Mouse (Mus musculus) heart, adult 18-20 months (tissue): ENCODE measurements around the gene Syngr1. TPM values are rescaled to one million over a fixed set of nuclear protein-coding genes. Genes with fewer than 3 reads are reported as not detected.
"Not testable (repeated sequence)": the region's sequence is repeated elsewhere in the genome, so short reads cannot be mapped to it uniquely, and the experiment has no call there.

Experiments used
- DNase-seq, 2 experiments: peaks; one replicate each; pipeline ENCODE4 v3.0.0; 2021 to 2022; ENCODE audit warnings: mixed read lengths in 1 of 2
- total RNA-seq, 2 experiments: library from RNA; stranded (reverse); gene quantifications; 2 replicates each; pipeline ENCODE4 v1.2.3; 2021

The Syngr1 gene
- total RNA-seq, 2 experiments from 2014 or later = 80.2 to 107 TPM

- DNase-seq = no peak
Measured at GRCm38 (mm10) chr15:80115866-80116794, 25.0 kb downstream of the Syngr1 start.

GRCm38 (mm10) chr15:80117154-80117553, 26.0 kb downstream of the Syngr1 start:
- DNase-seq = no peak

- no peak for DNase-seq
Measured at GRCm38 (mm10) chr15:80119076-80119475, 27.9 kb downstream of the Syngr1 start.

DNA sequence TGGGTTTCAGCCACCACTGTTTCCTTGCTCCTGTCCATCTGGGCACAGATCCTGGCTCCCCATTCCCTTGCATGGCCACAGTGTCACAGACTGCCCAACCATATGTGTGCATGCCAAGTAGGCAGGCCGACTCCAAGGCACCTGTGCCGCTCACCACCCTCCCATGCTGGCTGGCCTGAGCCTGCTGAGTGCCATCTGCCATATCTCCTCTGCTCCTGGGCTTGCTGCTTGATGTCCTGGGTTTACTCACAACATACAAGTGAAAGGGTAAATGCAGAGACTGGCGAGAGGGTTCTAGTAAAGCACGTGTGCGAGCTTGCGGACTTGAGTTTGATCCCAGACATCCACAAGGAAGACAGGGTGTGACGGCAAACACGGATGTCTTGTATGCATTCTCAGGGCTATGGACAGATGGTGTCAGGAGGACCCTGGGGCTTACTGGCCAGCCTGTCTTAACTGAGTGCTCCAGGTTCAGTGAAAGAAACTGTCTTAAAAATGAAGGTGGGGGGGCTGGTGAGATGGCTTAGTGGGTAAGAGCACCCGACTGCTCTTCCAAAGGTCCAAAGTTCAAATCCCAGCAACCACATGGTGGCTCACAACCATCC, 30.7 kb downstream of the Syngr1 start:
- no peak for DNase-seq

DNA sequence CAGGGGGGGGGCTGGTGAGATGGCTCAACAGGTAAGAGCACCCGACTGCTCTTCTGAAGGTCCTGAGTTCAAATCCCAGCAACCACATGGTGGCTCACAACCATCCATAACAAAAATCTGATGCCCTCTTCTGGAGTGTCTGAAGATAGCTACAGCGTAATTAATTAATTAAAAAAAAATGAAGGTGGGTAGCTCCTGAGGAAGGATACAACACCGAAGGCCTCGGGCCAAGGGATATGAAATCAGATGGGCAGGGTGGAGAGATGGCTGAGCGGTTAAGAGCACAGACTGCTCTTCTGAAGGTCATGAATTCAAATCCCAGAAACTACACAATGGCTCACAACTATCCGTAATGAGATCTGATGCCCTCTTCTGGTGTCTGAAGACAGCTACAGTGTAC, 31.3 kb downstream of the Syngr1 start:
- not testable (repeated sequence) for DNase-seq

- no peak for DNase-seq
Measured at GRCm38 (mm10) chr15:80124651-80125050, 33.5 kb downstream of the Syngr1 start.

- no peak for DNase-seq
Measured at GRCm38 (mm10) chr15:80127191-80127590, 36.1 kb downstream of the Syngr1 start.

GRCm38 (mm10) chr15:80129982-80130381, 38.8 kb downstream of the Syngr1 start:
- DNase-seq = no peak

DNA sequence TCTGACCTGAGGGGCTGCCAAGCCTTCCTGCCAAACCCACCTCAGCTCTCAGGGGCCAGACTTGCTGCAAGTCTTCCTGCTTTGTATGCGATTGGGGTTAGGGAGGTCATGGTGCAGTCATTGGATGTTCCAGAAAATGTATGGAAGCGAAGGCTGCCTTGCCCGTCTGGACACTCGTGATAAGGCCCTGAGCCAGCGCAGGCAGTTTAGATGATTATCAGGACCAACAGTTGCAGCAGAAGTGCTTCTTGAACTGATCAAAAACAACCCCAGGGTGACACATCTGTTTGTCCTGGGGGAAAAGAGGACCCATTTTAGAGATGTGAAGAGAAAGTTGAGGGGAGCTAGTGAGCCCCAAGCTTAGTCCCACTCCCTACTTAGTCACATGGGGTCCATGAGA, 39.6 kb downstream of the Syngr1 start:
- no peak for DNase-seq

GRCm38 (mm10) chr15:80131421-80131820, 40.3 kb downstream of the Syngr1 start:
- no peak for DNase-seq

DNA sequence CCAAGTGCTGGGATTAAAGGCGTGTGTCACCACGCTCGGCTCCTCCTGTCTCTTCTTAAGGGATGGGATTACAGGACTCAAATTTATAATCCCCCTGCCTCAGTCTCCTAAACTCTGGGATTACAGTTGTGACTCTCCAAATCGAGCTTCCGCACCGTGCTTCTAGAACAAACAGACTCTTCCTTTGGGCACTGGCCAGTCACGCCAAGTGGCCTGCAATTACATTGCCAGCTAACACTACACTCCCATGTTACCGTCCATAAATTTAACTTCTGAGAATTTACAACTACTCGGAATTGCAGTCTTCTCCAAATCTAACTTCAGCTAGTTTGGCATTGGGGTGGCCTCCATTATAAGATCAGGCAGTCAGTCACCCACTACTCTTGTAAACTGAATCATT, 41.3 kb downstream of the Syngr1 start:
- DNase-seq = no peak

DNA sequence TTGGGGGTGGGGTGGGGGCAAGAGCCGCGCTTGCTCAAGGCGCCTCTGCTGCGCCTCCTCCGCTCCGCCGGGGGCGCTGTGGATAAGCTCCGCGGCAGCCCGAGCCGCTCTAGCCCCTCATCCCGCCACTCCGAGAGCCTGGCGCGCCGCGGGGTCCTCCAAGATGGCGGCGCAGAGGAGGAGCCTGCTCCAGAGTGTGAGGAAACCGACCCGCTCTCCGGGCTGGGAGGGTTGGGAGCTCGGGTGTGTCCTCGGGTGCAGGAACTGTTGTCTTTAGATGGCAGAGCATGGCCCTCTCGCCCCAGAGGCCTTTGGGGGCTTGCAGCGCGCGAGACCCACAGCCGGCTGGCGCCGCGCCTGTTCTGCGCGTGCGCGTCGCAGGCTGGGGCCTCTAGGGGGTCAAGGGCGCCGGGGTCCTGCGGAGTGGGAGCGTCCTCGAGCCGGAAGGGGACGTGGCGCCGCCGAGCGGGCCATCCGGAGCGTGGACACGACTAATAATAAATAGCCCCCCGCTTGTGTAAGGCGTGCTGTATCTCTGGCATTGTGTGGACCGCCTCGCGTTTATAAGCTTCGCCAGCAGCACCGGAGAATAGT, 42.0 kb downstream of the Syngr1 start, which contains the start of gene Tab1:
Gene Tab1 (plus strand): TSS at position 135 of the 594 bp plus-strand sequence.
- peak; percentile 93 to 94 for DNase-seq

- DNase-seq = peak in 1 of 2 experiments; percentile 40
Measured at GRCm38 (mm10) chr15:80133682-80134449, 42.7 kb downstream of the Syngr1 start.

- DNase-seq = peak; percentile 50
Measured at GRCm38 (mm10) chr15:80134450-80134847, 43.3 kb downstream of the Syngr1 start.

DNA sequence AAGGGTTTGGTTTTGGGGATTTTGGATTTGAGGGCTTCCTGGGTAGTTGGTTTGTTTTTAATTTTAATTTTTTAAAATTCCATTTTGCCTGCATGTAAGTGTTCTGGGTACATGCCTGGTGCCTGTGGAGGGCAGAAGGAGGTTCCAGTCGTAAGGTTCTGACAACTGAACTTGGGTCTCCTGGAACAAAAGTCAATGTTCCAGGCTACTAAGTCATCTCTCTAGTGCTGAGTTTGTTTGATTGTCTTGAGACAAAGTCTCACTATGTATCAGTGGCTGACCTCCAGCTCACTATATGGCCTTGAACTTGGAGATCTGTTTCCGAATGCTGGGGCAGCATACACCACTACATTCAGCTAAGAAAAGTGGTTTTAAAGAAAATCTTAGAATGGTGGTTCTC, 44.4 kb downstream of the Syngr1 start:
- DNase-seq = no peak

DNA sequence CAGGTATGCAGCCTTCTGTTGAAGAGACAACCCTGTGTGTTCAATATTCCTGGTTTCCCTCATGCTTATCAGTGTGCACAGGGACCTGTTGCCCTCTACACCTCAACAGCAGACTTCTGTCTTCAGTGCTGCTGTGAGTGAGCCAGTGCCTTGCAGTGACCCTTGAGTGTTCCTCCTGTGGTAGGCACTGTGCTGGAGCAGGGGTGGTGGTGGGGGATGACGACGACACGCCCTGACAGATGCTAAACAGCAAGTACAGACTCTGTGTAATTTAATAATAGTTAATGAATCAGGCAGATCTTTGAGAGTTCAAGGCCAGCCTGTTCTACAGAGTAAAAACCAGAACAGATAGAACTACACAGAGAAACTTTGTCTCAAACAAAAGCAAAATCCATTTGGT, 45.5 kb downstream of the Syngr1 start:
- DNase-seq = no peak

DNA sequence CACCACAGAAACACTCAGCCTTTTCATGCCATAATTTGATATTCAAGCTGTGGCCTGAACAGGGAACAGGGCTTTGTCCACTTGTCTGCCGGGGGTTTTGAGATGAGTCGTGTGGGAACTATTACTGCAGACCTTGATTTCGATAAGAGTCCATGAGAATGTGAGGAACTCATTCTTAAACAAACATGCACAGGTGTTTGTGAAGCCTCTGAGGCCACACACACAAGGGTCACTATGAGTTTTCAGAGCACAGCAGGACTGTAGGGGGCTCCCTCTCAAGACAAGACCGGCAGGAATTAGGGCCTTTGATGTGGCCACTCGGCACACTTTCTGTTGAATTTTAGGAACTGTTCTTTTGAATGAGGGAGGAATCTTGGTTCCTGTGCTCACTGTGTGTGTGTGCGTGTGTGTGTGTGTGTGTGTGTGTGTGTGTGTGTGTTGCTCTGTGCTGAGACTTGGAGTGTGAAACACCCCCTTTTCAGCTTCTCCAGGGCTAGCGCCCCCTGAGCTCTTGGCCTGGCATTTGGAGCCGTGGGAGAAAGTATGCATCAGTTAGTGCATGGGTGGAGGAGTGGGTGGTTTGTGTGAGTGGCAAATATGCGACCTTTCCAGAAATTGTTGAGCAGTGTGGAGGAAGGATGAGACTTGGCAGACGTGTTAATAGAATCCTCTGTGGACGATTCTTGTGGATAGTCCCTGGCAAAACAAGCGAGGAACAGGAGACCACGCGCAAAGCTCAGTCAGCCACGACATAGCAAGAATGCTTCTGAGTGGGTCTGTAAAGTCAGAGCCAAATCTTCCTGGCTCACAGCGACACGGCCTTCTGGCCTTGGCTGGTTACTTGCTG, 47.0 kb downstream of the Syngr1 start:
- no peak for DNase-seq

GRCm38 (mm10) chr15:80140302-80140701, 49.2 kb downstream of the Syngr1 start:
- DNase-seq = no peak

- no peak for DNase-seq
Measured at GRCm38 (mm10) chr15:80140878-80141277, 49.7 kb downstream of the Syngr1 start.

- no peak for DNase-seq
Measured at GRCm38 (mm10) chr15:80142130-80142529, 51.0 kb downstream of the Syngr1 start.

DNA sequence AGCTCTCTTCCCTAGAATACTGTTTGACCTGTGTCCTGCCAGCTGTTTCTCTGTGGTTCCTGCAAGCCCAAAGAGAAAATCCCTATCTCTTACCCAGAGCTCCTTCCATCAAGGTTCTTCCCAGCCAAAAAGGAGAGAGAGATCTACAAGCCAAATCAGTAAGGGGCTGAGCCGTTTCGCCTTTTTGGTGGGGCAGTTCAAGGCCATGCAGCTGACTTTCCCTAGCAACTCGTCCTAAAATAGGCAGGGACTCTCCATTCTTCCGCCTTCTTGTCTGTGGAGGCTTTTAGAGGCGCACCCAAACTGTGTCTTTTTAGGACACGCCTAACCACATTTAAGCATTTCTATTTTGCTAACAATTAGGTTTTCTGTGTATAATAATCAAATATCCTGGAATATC, 52.6 kb downstream of the Syngr1 start:
- no peak for DNase-seq
